Mouse (Mus musculus) small intestine, adult 2 months (tissue): ENCODE data around the gene Trak1.

Source experiments
- CTCF ChIP-seq: fragments of 200-500 bp; IDR thresholded peaks from 2 replicates; pipeline ENCODE4 v1.5.1; 2012; ENCODE audit warnings: low read depth, mild to moderate bottlenecking, control low read depth, inconsistent platforms, low read length, moderate library complexity, mixed read lengths; ENCODE audit not compliant: insufficient replicate concordance, insufficient read length; ENCODE audit errors: extremely low read depth
- POLR2A ChIP-seq: fragments of 200-500 bp; IDR thresholded peaks from 2 replicates; pipeline ENCODE4 v1.6.1; 2012; ENCODE audit warnings: low read depth, mild to moderate bottlenecking, control low read depth, inconsistent platforms, low read length, moderate library complexity

DNA sequence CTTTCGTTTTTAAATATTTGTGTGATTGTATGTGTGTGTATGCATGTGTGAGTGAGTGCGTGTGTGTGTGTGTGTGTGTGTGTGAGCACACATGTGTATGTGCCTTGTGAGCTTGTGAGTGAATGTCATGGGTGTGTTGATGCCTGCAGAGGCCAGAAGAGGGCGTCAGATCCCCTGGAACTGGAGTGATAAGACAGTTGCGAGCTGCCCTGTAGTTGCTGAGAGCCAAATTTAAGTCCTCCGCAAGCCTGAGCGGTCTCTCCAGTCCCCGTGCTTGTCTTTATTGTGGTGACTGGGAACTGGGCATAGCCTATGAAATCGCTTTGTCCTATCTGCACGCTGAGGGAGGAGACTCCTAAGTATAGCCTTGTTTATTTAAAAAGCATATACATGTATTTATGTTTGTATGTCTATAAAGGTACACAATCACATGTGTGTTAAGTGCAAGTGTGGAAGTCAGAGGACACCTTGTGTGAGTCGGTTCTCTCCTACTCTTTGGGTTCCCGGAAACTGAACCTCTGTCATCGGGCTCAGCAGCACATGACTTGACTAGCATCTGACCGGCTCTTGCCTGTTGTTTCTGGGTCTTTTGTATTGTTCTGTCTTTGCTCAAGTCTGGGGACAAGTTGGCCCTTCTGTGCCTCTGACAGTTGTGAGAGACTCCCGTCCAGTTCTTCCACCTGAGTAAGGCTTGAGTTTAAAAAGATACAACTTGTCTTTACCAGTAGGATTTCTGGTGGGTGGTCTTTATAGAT is 46.0 kb downstream of the Trak1 start:
- TF ChIP-seq CTCF (no peak), POLR2A (no peak)
